Mouse (Mus musculus): ENCODE measurements at regions not wholly inside any gene's neighbourhood (a gene's known extent, or its start where the extent isn't known, plus 50 kb on each side); places are given as distances from the start of the nearest gene placed in this dataset.

DNA sequence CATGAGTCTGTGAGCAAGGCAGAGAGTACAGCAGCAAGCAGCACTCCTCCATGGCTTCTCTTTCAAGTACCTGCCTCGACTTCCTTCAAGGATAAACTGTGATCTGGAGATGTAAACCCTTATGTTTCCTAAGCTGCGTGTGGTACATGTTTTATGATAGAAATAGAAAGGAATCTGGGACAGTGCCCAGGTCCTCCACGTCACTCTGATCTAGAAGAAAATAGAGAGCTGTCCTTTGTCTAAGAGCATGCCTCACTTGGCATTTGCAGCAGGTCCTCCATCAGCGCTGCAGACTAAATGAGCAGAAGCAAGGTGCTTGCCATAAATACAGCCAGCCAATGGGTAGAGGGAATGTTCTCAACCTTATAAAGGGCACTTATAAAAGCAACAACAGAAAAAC lies 156.3 kb upstream of the Zfp618 start:
- no peak for DNase-seq

DNA sequence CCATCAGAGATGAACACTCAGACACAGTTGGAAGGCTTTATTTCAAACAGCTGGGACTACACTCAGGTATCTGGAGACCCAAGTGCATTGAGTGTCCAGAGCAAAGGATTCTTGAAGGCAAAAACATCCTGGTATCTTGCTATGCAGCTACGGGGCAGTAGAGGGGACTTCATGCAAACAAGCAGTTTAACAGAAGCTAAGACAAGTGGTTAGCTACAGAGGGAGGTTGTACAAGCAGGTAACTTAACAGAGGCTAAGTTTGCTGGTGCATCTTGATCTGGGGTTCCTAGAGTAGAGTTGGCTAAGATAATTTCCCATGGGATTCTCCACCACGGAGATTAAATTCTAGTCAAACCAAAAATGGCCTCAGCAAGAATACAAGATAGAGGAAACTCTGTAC lies 145.5 kb upstream of the Zfp618 start:
- DNase-seq = no peak

DNA sequence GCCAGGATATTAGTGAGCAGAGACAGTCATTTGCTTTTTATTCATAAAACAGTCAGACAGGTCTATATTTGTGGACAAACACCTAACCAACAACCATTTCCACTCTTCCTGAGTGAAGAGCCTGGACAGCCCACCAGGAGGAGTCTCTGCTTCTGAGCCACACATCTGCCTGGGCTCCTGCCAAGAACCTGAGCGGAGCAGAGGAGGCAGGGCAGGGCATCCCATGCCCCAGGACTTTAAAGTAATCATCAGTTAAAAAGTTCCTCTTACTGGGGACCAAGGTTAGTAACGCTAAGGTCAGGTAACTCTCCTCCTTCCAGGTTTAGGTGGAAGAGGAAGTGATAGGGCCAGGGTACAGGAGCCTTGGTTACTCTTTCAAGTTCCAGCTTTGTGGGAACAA lies 144.1 kb upstream of the Zfp618 start:
- DNase-seq = no peak

DNA sequence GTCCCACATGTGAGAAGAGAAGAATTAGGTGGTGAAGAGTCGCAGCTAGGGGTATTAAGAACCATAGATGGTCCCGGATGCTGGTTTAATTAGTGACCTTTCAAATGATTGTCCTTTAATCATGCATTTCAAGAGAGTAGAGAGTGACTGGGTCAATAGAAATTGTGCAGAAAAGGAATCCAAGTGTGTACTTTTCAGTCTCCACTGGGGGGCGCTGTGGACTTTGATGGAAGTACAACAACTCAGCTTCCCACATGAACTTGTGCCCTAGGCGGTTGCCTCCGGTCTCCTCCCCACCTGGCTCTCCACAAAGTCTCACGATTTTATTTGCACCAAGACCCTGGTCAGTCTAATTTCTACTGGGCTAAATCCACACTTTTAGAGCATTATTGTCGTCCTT lies 142.8 kb upstream of the Zfp618 start:
- peak in 1 of 2 experiments; percentile 51 for DNase-seq

DNA sequence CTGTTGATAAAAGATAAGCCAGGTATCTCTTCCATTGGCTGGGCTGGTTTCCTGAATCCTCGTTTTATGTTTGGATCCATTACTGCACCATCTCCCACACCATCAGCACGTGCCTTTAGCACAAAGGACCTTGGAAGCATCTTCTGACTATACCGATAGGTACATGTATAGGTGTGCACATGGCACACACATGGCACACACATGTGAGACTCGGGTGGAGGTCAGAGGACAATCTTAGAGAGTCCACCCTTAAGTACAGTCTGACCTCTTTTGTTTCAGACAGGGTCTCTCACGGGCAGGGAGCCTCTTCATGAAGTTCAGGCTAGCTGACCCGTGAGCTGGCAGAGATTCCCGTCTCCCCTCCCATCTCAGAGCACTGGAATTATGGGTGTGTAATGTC lies 142.3 kb upstream of the Zfp618 start:
- no peak for DNase-seq

DNA sequence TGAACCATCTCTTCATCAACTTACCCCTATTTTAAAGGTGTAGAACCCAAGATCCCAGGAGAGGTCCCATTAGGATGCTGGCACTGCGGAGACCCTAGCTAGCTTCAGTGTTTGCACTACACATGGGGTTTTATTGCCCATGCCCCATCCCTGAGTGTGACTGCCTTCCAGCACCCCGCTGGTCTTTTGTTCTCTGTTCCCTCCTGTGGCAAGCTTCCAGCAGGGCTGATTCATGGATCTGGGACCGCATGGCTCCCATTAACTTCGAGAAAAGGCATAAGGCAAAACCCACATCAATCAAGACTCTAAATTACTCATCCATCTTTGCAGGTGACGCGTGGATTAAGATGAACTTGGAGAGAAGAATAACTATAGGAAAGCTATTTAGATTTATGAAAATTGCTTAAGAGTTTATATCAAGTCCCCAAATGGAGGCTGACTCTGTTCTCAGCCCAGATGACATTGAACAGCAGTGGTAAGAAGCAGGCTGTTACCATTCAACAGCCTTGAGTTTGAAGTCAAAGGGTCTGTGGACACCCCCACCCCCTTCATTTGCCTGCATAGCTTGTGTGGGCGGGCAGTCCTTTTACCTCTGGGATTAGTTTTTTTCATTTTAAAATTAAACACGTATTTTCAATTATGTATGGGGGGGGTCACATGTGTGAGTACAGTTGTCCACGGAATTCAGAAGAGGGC lies 141.7 kb upstream of the Zfp618 start:
- DNase-seq = no peak

DNA sequence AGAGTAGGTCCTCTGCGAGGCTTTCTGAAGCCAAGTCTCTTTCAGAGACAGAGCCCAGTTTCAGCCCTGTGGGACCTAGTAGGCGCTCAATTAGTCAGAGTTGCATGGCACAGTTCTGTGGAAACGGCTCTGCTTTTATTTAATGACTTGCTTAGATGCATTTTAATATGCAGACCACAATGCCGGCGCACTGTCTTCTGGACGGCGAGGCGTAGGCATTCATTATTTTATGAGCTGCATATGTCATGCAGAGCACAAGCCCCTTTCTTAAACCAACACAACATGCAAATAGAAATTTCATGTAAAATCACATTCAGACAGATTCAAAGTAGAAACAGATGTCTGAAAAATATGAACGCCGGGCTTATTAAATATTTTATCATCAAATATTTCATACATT lies 140.8 kb upstream of the Zfp618 start:
- no peak for DNase-seq

DNA sequence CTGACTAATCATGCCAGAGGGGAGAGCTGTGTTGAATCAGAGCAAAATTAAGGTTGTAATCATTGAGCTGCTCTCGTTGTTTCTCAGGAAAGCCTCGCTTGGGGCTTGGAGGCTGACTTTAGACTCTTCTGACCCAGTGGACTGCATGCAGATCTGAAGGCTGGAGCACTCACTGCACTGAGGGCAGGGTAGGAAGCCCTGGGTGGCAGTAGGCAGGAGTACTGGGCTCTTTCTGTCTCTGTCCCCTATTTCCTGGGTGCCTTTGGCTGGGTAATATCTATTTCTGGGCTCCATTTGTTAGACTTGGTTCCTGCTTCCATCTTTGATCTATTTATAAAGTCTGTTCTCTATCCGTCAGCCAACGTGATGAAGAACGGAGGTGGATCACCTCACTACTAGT lies 140.1 kb upstream of the Zfp618 start:
- DNase-seq = no peak

DNA sequence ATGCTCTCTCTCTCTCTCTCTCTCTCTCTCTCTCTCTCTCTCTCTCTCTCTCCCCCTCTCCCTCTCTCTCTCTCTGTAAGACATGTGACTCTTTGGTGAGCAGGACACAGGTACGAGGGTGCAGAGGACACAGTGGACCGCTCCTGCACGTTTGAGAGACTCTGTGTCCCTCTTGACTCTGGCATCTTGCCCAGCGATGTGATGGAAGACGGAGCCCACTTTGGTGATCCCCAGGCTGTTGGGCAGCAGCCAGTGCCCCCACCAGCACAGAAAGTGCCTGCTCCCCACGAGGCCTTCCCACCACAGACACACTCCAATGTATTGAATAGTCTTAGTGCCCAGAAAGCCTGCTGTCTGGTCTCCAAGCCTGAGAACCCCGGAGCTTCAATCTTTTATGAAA lies 136.4 kb upstream of the Zfp618 start:
- no peak for DNase-seq

DNA sequence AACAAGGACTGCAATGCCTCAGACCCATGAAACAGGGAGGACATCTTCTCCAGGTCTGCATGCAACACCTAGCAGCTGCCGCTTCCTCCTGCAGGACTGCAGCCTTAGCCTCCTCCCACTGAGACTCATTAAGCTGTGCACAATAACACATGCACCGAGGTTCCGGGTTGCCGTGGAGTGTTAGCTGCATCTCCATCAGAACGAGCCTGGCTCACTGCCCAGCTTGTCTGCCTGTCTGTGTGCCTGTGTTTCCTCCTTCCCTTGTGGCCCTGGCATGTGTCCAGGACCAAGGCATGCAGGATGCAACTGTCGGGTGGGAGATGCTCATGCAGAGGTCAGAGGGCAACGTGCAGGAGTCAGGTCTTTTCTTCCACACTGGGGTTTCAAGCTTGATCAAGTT lies 131.4 kb upstream of the Zfp618 start:
- DNase-seq = no peak

DNA sequence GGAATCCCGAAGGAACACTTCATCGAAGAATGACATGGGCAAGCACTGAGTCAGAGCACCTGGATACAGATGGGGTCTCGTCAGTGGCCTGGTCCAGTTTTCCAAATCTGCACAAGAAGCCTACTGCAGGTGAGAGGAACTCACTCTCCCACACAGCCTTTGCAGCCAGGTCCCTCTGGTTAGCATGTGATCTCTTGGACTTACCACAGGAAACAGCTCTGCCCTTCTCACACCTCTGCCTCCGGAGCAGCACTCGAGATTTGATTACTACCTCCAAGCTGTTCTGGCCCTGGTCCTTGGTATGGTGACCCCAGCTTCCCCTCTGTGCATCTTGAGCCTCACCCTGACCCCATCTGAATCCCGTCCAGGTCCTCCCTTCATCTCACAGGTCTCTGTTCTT lies 128.5 kb upstream of the Zfp618 start:
- no peak for DNase-seq

DNA sequence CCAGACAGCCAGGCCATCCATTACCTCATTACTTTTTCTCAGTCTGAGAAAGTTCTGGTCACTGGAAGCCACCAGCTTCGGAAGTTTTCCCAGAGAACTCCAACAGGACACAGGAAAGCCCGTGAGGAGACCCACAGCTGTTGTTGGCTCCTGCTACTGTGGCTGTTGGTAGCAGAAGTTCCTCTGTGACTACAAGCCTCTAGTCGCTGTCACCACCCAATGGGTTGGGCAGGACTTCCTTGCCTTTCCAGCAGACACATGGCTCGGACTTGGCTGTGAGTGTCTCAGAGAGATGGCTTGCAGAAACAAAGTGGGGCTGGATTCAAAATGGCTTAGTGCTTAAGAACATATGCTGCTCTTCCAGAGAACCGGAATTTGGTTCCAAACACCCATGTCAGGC lies 114.8 kb upstream of the Zfp618 start:
- no peak for DNase-seq

DNA sequence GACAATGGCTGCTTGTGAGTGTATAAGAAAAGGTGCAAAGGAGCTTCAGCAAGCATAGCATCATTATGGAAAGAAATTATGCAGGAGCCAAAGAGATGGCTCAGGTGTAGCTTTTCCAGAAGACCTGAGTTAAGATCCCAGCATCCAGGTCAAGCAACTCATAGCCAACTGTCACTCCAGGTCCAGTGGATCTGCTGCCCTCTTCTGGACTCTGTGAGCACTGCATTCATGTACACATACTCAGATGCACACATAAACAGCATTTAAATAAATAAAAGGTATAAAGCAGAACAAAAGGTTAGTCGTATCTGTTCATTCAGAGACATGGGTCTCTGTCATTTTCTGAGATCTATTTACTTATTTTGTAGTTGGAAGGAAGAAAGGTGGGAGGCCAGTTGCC lies 112.0 kb upstream of the Zfp618 start:
- DNase-seq = no peak

DNA sequence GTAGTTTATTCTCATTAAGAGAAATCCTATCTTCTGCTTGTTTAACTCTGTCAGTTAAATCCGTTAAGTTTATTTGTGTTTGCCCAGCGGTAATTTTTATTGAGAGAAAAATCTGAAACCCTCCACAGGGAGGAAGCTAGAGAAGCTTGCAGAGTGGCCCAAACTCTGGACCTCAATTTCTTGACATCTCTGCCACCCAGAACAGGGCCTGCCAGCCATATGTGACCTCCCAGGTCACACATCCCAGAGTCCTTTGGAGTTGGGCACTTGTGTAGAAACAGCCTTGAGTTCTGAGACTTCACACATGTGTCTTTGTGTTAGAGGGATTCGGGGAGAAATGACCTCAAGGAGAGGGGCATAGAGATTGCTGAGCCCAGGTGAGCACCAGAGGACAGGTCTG lies 109.0 kb upstream of the Zfp618 start:
- no peak for DNase-seq

DNA sequence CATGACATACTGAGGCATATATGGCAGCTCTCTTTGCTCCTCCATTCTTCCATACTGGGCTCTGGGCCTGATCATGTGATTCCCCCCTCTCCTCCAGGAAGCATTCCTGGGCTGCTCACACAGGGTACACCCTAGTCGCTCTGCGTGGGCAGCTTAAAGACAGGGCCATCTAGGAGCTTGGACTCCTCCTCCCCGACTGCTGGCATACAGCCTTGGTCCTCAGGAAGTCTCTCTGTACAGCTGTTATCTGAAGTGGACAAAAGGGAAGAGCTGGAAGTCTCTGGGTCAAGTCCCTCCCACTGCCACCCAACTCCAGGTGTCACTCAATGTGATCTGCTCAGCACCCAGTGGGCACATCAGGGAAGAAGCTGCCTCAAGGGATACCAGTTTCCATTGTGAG lies 102.6 kb upstream of the Zfp618 start:
- DNase-seq = no peak

DNA sequence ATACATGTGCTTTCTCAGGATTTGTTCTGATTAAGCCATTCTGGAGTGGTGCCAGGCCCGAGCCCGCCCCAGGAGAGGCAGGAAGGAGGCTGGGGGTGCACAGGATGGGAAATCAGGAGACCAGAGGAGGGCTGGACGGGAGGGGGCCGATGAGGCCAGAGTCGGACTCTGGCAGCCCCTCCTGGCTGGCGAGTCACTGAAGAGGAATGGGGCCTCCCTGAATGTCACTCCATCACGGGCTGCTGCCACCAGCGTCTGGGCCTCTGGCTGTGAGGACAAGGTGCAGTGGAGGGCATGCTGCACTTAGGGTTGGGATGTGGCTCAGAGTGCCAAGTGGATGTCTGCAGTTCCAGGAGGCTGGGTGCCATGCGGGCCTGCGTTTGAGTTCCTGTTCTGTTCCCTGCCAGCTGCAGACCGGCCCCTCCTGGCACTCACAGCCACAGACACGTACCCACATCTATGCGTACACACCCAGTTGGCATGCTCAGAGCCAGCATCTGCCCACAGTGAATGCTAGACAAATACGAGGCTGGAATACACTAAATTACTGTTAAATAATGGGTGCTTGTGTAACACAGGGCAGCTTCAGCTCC lies 94.9 kb upstream of the Zfp618 start:
- DNase-seq = no peak

DNA sequence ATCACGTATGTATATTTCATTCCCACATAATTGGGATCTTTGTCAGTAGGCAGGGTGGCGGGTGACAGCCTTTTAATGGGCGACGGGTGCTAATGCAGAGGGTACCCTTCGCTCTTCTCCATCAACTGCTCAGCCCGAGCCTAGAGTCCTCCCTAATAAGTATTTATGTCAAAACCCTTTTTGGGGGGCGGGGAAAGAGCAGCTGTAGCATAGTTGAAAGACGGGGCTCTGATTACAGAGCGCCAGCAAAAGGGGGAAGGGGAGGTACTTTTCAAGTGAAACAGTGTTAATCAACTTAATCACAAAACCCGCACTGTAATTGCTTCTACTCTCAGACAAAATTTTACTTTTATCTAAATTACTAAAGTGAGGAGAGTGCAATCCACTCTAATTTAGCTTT lies 92.8 kb upstream of the Zfp618 start:
- DNase-seq = no peak

DNA sequence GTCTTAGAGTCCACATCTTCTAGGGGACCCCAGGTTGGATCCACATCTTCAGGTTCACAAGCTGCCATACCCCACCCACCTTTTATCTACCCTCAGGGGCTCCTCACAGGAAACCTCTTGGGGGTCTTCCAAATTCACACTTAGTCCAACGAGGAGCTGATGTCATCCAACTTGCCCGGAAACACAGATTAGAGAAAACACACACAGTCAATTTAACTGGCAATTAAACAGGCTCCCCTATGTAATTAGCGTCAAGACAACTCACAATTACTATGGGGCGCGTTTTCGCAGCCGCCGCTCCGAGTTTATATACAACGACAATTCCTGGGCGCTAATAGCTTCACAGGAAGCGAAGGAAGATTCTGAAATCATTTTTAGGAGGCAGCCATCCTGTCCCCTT lies 91.4 kb upstream of the Zfp618 start:
- DNase-seq = no peak

DNA sequence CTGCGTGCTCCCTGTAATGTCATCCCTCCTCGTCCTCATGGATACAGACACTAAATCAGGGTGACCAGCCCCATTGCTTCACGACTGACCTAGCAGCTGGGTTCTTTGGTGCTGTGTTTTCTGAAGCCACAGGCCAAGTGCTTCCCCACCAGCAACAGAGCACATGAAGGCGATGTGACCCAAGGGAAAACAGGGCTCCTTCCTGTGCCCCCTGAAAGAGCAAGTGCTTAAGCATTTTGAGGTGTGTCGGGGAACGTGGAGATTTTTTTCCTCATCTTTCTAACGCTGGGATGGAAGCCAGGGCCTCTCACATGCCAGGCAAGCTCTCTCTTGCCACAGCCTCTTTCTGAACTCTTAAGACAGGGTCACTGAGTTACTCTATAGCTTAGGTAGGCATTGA lies 87.3 kb upstream of the Zfp618 start:
- DNase-seq = no peak

DNA sequence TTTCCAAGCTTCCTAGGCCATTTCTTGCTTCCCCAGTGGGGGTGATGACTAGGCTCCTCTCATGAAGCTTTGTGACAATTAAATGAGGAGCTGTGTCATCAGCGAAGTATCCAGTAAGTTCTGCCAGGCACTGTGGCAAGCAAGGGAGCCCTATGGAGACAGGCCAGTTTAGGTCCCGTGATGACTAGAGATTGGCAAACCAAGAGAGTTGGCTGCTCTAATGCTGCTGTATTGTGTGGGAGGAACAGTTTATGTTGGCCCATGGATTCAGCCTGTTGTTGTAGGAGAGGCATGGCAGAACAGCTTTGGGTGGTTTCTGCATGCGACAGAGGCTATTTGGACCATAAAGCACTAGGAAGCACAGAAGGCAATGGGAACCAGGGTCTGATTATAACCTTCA lies 86.4 kb upstream of the Zfp618 start:
- DNase-seq = no peak

DNA sequence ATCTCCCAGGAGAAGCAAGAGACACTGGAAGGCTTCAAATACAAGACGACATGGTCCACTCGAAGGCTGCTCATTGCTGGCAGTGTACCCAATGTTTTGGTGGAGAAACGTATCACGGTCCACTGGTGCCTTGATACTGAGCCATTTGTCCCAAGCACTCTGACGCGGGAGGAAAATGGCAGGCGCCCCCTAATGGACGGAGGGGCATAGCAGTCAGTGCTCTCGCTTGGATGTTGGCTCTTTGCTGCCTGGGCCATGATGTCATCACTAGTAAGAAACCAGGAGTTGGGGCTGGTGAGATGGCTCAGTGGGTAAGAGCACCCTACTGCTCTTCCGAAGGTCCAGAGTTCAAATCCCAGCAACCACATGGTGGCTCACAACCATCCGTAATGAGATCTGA lies 83.5 kb upstream of the Zfp618 start:
- DNase-seq = no peak

DNA sequence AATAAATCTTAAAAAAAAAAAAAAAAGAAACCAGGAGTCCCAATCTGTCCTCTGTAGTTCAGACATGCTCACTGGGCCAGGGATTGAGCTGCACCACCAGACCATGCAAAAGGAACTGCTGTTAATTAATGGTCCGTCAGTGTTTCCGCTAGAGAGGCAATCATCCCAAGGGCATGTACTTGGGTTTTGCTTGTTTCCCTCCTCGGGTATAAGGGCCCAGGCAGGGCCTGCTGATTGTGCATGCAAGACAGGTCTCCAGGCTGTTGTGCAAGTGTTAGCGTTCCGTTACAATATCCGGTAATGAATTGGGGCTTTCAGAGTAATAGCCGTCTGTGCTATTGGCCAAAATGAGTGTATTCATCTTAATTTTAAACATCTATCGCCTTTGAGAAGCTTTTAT lies 83.1 kb upstream of the Zfp618 start:
- no peak for DNase-seq

DNA sequence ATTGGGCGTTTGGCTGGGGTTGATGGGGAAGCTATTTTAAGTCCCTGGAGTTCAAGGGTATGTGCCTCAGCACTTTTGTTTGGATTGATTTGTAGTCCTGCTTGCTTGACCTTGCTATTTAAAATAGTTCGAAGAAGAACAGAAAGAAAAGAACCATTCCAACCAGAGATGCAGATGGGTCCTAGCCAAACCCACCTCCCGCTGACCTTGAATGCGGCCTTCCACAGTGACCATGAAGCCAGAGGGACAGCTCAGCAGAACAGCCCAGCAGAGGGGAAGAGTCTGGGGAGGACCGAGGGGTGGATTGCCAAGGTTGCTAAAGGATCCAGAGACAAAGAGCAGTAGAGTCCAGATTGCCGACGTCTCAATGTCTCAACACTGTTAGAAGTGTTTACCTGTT lies 76.6 kb upstream of the Zfp618 start:
- no peak for DNase-seq

DNA sequence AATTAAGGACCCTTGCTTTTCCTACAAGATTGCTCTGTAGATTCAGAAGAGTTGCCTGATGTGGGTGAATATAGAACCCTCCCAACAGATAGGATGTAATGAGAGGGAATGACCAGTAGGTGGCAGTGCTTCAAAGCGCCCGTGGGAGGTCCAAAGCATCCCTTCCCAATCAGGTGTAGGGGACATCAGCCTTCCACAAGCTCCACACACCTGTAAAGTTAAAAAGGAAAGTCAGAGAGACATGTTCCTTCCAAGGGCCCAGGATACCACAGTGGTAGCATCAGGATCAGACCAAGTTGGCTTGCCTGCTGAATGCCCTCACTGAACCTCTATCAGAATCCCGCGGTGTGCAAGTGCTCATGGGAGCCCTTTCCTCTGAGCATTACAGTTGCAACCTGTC lies 75.7 kb upstream of the Zfp618 start:
- DNase-seq = no peak
